Mouse (Mus musculus): ENCODE measurements around the gene Umod. TPM values are rescaled to one million over a fixed set of nuclear protein-coding genes. Genes with fewer than 3 reads are reported as not detected.

The Umod gene
- total RNA-seq (2012; rRNA removed): not detected in 2 replicates

- no peak for DNase-seq (ENCODE audit: low read depth, low spot score)
- Histone ChIP-seq H3K9ac (ENCODE audit: insufficient read depth, low read depth, low read length, poor library complexity, severe bottlenecking) (no peak within 1 kb of the TSS), H3K27ac (ENCODE audit: insufficient read depth, low read depth, low read length, poor library complexity, severe bottlenecking) (no peak within 1 kb of the TSS), H3K4me3 (ENCODE audit: insufficient read depth in 1 of 2, low read depth in 1 of 2, low read length in 2 of 2, poor library complexity in 1 of 2, severe bottlenecking in 1 of 2) (no peak within 1 kb of the TSS), H3K36me3 (ENCODE audit: control insufficient read depth, insufficient read depth, low read length, poor library complexity, severe bottlenecking) (no peaks in the 10 kb centered on the region), H3K4me1 (ENCODE audit: control insufficient read depth in 2 of 2, insufficient read depth in 2 of 2, low read length in 2 of 2, poor library complexity in 1 of 2) (no peaks in the 10 kb centered on the region), H3K9me3 (ENCODE audit: control insufficient read depth, insufficient read depth, low read depth, low read length) (no peaks in the 10 kb centered on the region)
- in situ Hi-C loops (cut with MboI; ENCODE audit: low sequenced_read_pairs in 2 of 2, unreplicated experiment in 2 of 2): no loop called here
- TF ChIP-seq MAFK (IDR thresholded peaks at IDR 0.05; ENCODE audit: insufficient read depth, low read depth, low read length) (no peak), HCFC1 (IDR thresholded peaks at IDR 0.05; ENCODE audit: borderline replicate concordance, insufficient read depth, low read length) (no peak), CHD2 (IDR thresholded peaks at IDR 0.05; ENCODE audit: low read depth, low read length) (no peak), ZC3H11A (IDR thresholded peaks at IDR 0.05; ENCODE audit: borderline replicate concordance, low read depth, low read length) (no peak), ZNF384 (IDR thresholded peaks at IDR 0.05; ENCODE audit: low read depth, low read length) (no peak)
Observed at GRCm38 (mm10) chr7:119479256-119479655, at the start of gene Umod. TSS of gene Umod (minus strand) at chr7:119479282.

- TF ChIP-seq ZNF384 (IDR thresholded peaks at IDR 0.05; ENCODE audit: low read depth, low read length) (no peak), MAFK (IDR thresholded peaks at IDR 0.05; ENCODE audit: insufficient read depth, low read depth, low read length) (no peak), CHD2 (IDR thresholded peaks at IDR 0.05; ENCODE audit: low read depth, low read length) (no peak), ZC3H11A (IDR thresholded peaks at IDR 0.05; ENCODE audit: borderline replicate concordance, low read depth, low read length) (no peak)
- Histone ChIP-seq H3K4me1 (ENCODE audit: control insufficient read depth in 2 of 2, insufficient read depth in 2 of 2, low read length in 2 of 2, poor library complexity in 1 of 2) (no peaks in the 10 kb centered on the region), H3K9ac (ENCODE audit: insufficient read depth, low read depth, low read length, poor library complexity, severe bottlenecking) (no peak overlapping the region), H3K27ac (ENCODE audit: insufficient read depth, low read depth, low read length, poor library complexity, severe bottlenecking) (no peak overlapping the region), H3K4me3 (ENCODE audit: insufficient read depth in 1 of 2, low read depth in 1 of 2, low read length in 2 of 2, poor library complexity in 1 of 2, severe bottlenecking in 1 of 2) (no peak overlapping the region), H3K9me3 (ENCODE audit: control insufficient read depth, insufficient read depth, low read depth, low read length) (no peaks in the 10 kb centered on the region), H3K36me3 (ENCODE audit: control insufficient read depth, insufficient read depth, low read length, poor library complexity, severe bottlenecking) (no peaks in the 10 kb centered on the region)
- DNase-seq (ENCODE audit: low read depth, low spot score): no peak
- in situ Hi-C loops (cut with MboI; ENCODE audit: low sequenced_read_pairs in 2 of 2, unreplicated experiment in 2 of 2): no loop called here
Observed at GRCm38 (mm10) chr7:119528617-119529016, 49.5 kb upstream of the Umod start.

- no peak for DNase-seq (ENCODE audit: low read depth, low spot score)
- no peak overlapping the region for H3K27ac ChIP-seq (ENCODE audit: insufficient read depth, low read depth, low read length, poor library complexity, severe bottlenecking)
- in situ Hi-C loops (cut with MboI; ENCODE audit: low sequenced_read_pairs in 2 of 2, unreplicated experiment in 2 of 2): no loop called here
- H3K36me3 ChIP-seq (ENCODE audit: control insufficient read depth, insufficient read depth, low read length, poor library complexity, severe bottlenecking): no peaks in the 10 kb centered on the region
- no peak overlapping the region for H3K4me3 ChIP-seq (ENCODE audit: insufficient read depth in 1 of 2, low read depth in 1 of 2, low read length in 2 of 2, poor library complexity in 1 of 2, severe bottlenecking in 1 of 2)
- no peak for TF ChIP-seq HCFC1 (IDR thresholded peaks at IDR 0.05; ENCODE audit: borderline replicate concordance, insufficient read depth, low read length)
- no peak for TF ChIP-seq ZNF384 (IDR thresholded peaks at IDR 0.05; ENCODE audit: low read depth, low read length)
- TF ChIP-seq ZC3H11A (IDR thresholded peaks at IDR 0.05; ENCODE audit: borderline replicate concordance, low read depth, low read length): no peak
- no peak for TF ChIP-seq CHD2 (IDR thresholded peaks at IDR 0.05; ENCODE audit: low read depth, low read length)
- no peak for TF ChIP-seq MAFK (IDR thresholded peaks at IDR 0.05; ENCODE audit: insufficient read depth, low read depth, low read length)
- no peak overlapping the region for H3K9ac ChIP-seq (ENCODE audit: insufficient read depth, low read depth, low read length, poor library complexity, severe bottlenecking)
- no peaks in the 10 kb centered on the region for H3K4me1 ChIP-seq (ENCODE audit: control insufficient read depth in 2 of 2, insufficient read depth in 2 of 2, low read length in 2 of 2, poor library complexity in 1 of 2)
- H3K9me3 ChIP-seq (ENCODE audit: control insufficient read depth, insufficient read depth, low read depth, low read length): no peaks in the 10 kb centered on the region
Observed at GRCm38 (mm10) chr7:119527548-119527947, 48.5 kb upstream of the Umod start.

- no peak for DNase-seq (ENCODE audit: low read depth, low spot score)
- Histone ChIP-seq H3K4me3 (ENCODE audit: insufficient read depth in 1 of 2, low read depth in 1 of 2, low read length in 2 of 2, poor library complexity in 1 of 2, severe bottlenecking in 1 of 2) (no peak overlapping the region), H3K4me1 (ENCODE audit: control insufficient read depth in 2 of 2, insufficient read depth in 2 of 2, low read length in 2 of 2, poor library complexity in 1 of 2) (no peaks in the 10 kb centered on the region), H3K9me3 (ENCODE audit: control insufficient read depth, insufficient read depth, low read depth, low read length) (no peaks in the 10 kb centered on the region), H3K27ac (ENCODE audit: insufficient read depth, low read depth, low read length, poor library complexity, severe bottlenecking) (no peak overlapping the region), H3K36me3 (ENCODE audit: control insufficient read depth, insufficient read depth, low read length, poor library complexity, severe bottlenecking) (no peaks in the 10 kb centered on the region), H3K9ac (ENCODE audit: insufficient read depth, low read depth, low read length, poor library complexity, severe bottlenecking) (no peak overlapping the region)
- in situ Hi-C loops (cut with MboI; ENCODE audit: low sequenced_read_pairs in 2 of 2, unreplicated experiment in 2 of 2): no loop called here
- TF ChIP-seq ZC3H11A (IDR thresholded peaks at IDR 0.05; ENCODE audit: borderline replicate concordance, low read depth, low read length): no peak
- TF ChIP-seq CHD2 (IDR thresholded peaks at IDR 0.05; ENCODE audit: low read depth, low read length): no peak
- TF ChIP-seq ZNF384 (IDR thresholded peaks at IDR 0.05; ENCODE audit: low read depth, low read length): no peak
- TF ChIP-seq MAFK (IDR thresholded peaks at IDR 0.05; ENCODE audit: insufficient read depth, low read depth, low read length): no peak
- no peak for TF ChIP-seq HCFC1 (IDR thresholded peaks at IDR 0.05; ENCODE audit: borderline replicate concordance, insufficient read depth, low read length)
Observed at GRCm38 (mm10) chr7:119527135-119527534, 48.1 kb upstream of the Umod start.

GRCm38 (mm10) chr7:119526486-119526885 is 47.4 kb upstream of the Umod start:
- Histone ChIP-seq H3K36me3 (ENCODE audit: control insufficient read depth, insufficient read depth, low read length, poor library complexity, severe bottlenecking) (no peaks in the 10 kb centered on the region), H3K9me3 (ENCODE audit: control insufficient read depth, insufficient read depth, low read depth, low read length) (no peaks in the 10 kb centered on the region), H3K4me1 (ENCODE audit: control insufficient read depth in 2 of 2, insufficient read depth in 2 of 2, low read length in 2 of 2, poor library complexity in 1 of 2) (no peaks in the 10 kb centered on the region), H3K27ac (ENCODE audit: insufficient read depth, low read depth, low read length, poor library complexity, severe bottlenecking) (no peak overlapping the region), H3K4me3 (ENCODE audit: insufficient read depth in 1 of 2, low read depth in 1 of 2, low read length in 2 of 2, poor library complexity in 1 of 2, severe bottlenecking in 1 of 2) (no peak overlapping the region), H3K9ac (ENCODE audit: insufficient read depth, low read depth, low read length, poor library complexity, severe bottlenecking) (no peak overlapping the region)
- in situ Hi-C loops (cut with MboI; ENCODE audit: low sequenced_read_pairs in 2 of 2, unreplicated experiment in 2 of 2): no loop called here
- TF ChIP-seq MAFK (IDR thresholded peaks at IDR 0.05; ENCODE audit: insufficient read depth, low read depth, low read length) (no peak), HCFC1 (IDR thresholded peaks at IDR 0.05; ENCODE audit: borderline replicate concordance, insufficient read depth, low read length) (no peak), CHD2 (IDR thresholded peaks at IDR 0.05; ENCODE audit: low read depth, low read length) (no peak), ZC3H11A (IDR thresholded peaks at IDR 0.05; ENCODE audit: borderline replicate concordance, low read depth, low read length) (no peak), ZNF384 (IDR thresholded peaks at IDR 0.05; ENCODE audit: low read depth, low read length) (no peak)
- DNase-seq (ENCODE audit: low read depth, low spot score): no peak
